Mouse (Mus musculus) left cerebral cortex, postnatal 25 days (tissue): ENCODE measurements at regions not wholly inside any gene's neighbourhood (a gene's known extent, or its start where the extent isn't known, plus 50 kb on each side); places are given as distances from the start of the nearest gene placed in this dataset.
A peak's percentile ranks its signal among the peaks of the same experiment; 100 is the strongest.
"Not testable (repeated sequence)": the region's sequence is repeated elsewhere in the genome, so short reads cannot be mapped to it uniquely, and the experiment has no call there.

Source experiments
- DNase-seq, 2 experiments: peaks; one replicate each; pipeline ENCODE4 v3.0.0; 2022; ENCODE audit warnings: low spot score in 2 of 2, mixed read lengths in 1 of 2
- intact Hi-C: fragments of 180-260 bp; cut with DNase I; formaldehyde crosslinking; loops from one replicate; pipeline ENCODE4 v1.15.1; 2025

- no peak for DNase-seq
- intact Hi-C loops = no loop called here
Measured at GRCm38 (mm10) chr16:63094126-63094840, 240.2 kb downstream of the Pros1 start.

GRCm38 (mm10) chr16:63102362-63102761 lies 248.3 kb downstream of the Pros1 start:
- intact Hi-C loops = loop anchor here (10.0 kb wide), 1 partner anchor 138 kb away; no protein-coding TSS in a partner anchor
- DNase-seq = no peak

GRCm38 (mm10) chr16:63102930-63103329 lies 248.8 kb downstream of the Pros1 start:
- DNase-seq = no peak
- intact Hi-C loops = loop anchor here (10.0 kb wide), 1 partner anchor 138 kb away; no protein-coding TSS in a partner anchor

GRCm38 (mm10) chr16:63104383-63104782 lies 250.3 kb downstream of the Pros1 start:
- DNase-seq = peak in 1 of 2 experiments; percentile 64
- intact Hi-C loops = loop anchor here (10.0 kb wide), 1 partner anchor 140 kb away; no protein-coding TSS in a partner anchor

- intact Hi-C loops = loop anchor here (10.0 kb wide), 1 partner anchor 140 kb away; no protein-coding TSS in a partner anchor
- peak in 1 of 2 experiments; percentile 8 for DNase-seq
Measured at GRCm38 (mm10) chr16:63104938-63105714, 251.0 kb downstream of the Pros1 start.

GRCm38 (mm10) chr16:63116456-63116855 lies 262.3 kb downstream of the Pros1 start:
- peak in 1 of 2 experiments; percentile 80 for DNase-seq
- intact Hi-C loops = no loop called here

GRCm38 (mm10) chr16:63118721-63119120 lies 264.6 kb downstream of the Pros1 start:
- intact Hi-C loops = loop anchor here (2.0 kb wide), 1 partner anchor 78 kb away; no protein-coding TSS in a partner anchor
- DNase-seq = peak in 1 of 2 experiments; percentile 33

GRCm38 (mm10) chr16:63143851-63144250 lies 289.7 kb downstream of the Pros1 start:
- no peak for DNase-seq
- intact Hi-C loops = no loop called here

- intact Hi-C loops = no loop called here
- DNase-seq = no peak
Measured at GRCm38 (mm10) chr16:63155300-63155821, 301.3 kb downstream of the Pros1 start.

GRCm38 (mm10) chr16:63170101-63170500 lies 316.0 kb downstream of the Pros1 start:
- intact Hi-C loops = no loop called here
- no peak for DNase-seq

- DNase-seq = peak; percentile 24 to 54
Measured at GRCm38 (mm10) chr16:63179228-63179627, 325.1 kb downstream of the Pros1 start.

GRCm38 (mm10) chr16:63191181-63191580 lies 337.1 kb downstream of the Pros1 start:
- intact Hi-C loops = no loop called here

More at GRCm38 (mm10) chr16:63179228-63179627, 325.1 kb downstream of the Pros1 start:
- intact Hi-C loops = no loop called here

GRCm38 (mm10) chr16:63191623-63192022 lies 337.5 kb downstream of the Pros1 start:
- no peak for DNase-seq
- intact Hi-C loops = no loop called here

More at GRCm38 (mm10) chr16:63191181-63191580, 337.1 kb downstream of the Pros1 start:
- DNase-seq = no peak

GRCm38 (mm10) chr16:63194595-63194994 lies 340.5 kb downstream of the Pros1 start:
- intact Hi-C loops = no loop called here

GRCm38 (mm10) chr16:63213471-63213870 lies 359.4 kb downstream of the Pros1 start:
- DNase-seq, intact Hi-C loops: not testable (repeated sequence)

More at GRCm38 (mm10) chr16:63194595-63194994, 340.5 kb downstream of the Pros1 start:
- DNase-seq = no peak

- DNase-seq = peak; percentile 24 to 26
- intact Hi-C loops = no loop called here
Measured at GRCm38 (mm10) chr16:63220228-63220879, 366.2 kb downstream of the Pros1 start.

- intact Hi-C loops = no loop called here
Measured at GRCm38 (mm10) chr16:63224608-63225007, 370.5 kb downstream of the Pros1 start.

GRCm38 (mm10) chr16:63225097-63225496 lies 371.0 kb downstream of the Pros1 start:
- intact Hi-C loops = no loop called here
- DNase-seq = no peak

More at GRCm38 (mm10) chr16:63224608-63225007, 370.5 kb downstream of the Pros1 start:
- no peak for DNase-seq

- DNase-seq = peak in 1 of 2 experiments; percentile 21
- intact Hi-C loops = no loop called here
Measured at GRCm38 (mm10) chr16:63229135-63229534, 375.0 kb downstream of the Pros1 start.
